Mouse (Mus musculus) G1E (cell line): Measurements from ENCODE around the gene Carmil3.

Experiments
- CTCF ChIP-seq: IDR thresholded peaks from 2 replicates; pipeline ENCODE4 v1.5.1; 2012; ENCODE audit warnings: low read depth, low read length, inconsistent platforms, mixed read lengths
- TAL1 ChIP-seq: conservative IDR thresholded peaks from 2 replicates; pipeline ENCODE4 v1.6.1; 2012; ENCODE audit warnings: low read depth, low read length, inconsistent platforms, mixed read lengths

- TF ChIP-seq TAL1 (no peak), CTCF (no peak)
These were observed 5.2 kb downstream of the Carmil3 start for GRCm38 (mm10) chr14:55495509-55496240.
